Mouse (Mus musculus): Measurements from ENCODE around the gene Prkd1.

DNA sequence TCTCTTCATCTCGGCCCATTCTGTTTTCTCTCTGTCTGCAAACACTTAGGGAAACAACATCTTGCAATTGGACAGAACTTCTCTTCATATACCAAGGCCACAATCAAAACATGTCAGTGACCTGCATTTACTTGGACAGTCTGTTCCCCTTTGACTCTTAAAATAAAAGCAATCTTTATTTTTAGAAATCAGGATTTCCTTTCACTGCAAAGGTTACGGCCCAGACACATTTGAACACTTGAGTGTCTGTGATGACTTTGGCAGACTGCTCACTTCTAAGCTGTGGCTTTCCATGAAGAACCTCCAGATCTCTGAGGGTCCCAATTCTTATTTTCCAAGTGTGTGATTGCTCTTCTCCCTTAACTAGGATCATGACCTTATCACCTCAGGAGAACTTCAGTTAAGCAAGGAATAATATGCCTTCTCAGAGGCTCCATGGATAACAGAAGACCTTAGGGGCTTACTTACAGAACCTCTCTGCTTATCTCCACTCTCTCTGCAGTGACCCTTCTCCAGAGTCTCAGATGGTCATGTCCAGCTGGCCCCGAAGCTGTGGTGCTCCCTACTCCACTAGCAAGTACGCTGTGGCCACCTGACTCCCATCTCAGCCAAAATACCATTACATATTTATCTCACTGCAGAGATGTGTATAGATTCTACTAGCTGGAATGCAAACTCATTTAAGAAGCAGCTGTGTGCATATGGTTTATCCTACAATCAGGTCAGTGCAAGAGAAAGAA, 137.2 kb downstream of the Prkd1 start:
- TF ChIP-seq CTCF (IDR thresholded peaks at IDR 0.05; ENCODE audit: control insufficient read depth, insufficient read depth, insufficient read length) = no peak
- no peak for TF ChIP-seq FOSL1 (IDR thresholded peaks at IDR 0.05; ENCODE audit: insufficient read depth, low read length, poor library complexity, severe bottlenecking)
- no peak for TF ChIP-seq MYOG (IDR thresholded peaks at IDR 0.05; ENCODE audit: control insufficient read depth, extremely low read depth, insufficient read length)
